Mouse (Mus musculus) megakaryocyte-erythroid progenitor cell, adult 5-6 weeks (primary cell): ENCODE measurements around the gene Dnajc14. TPM values are rescaled to one million over a fixed set of nuclear protein-coding genes. Genes with fewer than 3 reads are reported as not detected.

Experiments used
- ATAC-seq: replicated peaks from 2 replicates; pipeline ENCODE4 v1.8.0; 2016; ENCODE audit warnings: mild to moderate bottlenecking, inconsistent platforms; ENCODE audit not compliant: severe bottlenecking, poor library complexity, low FRiP score, low TSS enrichment
- total RNA-seq, 2 experiments: library from RNA; stranded (forward) in 1 of 2; stranded (reverse) in 1 of 2; fragments of 200-1000, 215-1000 nt in 1 of 2; fragments of >200 nt in 1 of 2; fragmentation: Nextera tagmentation in 1 of 2; gene quantifications; 2 replicates each; pipeline ENCODE4 v1.2.3; 2014 to 2017

Gene Dnajc14
- total RNA-seq (2014; fragmentation: Nextera tagmentation), result 18.6 and 21.5 TPM in 2 replicates
- total RNA-seq (2017), result 20.8 and 30.7 TPM in 2 replicates

DNA sequence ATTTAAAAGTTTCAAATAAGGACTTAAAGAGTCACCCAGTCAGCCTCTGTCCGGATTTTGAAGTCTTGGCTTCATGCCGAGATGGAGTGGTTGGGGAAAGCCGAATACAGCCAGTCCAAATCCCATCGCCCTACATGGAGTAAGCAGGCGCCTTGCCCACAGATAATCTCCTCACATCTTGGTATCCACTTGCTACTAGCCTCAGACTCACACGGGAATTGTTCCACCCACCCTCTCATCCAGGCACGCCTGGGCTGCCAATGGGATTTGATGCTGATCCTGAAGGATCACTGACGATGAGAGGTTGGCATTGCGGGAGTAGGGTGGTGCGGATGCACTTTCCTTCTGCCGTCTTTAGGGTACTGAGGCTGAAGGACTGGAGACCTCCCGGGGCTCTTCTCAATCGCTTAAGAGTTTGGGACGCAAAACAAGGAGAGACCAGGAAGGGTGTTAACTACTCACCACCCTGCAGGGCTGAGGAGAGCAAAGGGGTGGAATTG is at the start of gene Dnajc14:
Dnajc14 (plus strand) TSS at position 292 of the 500 bp plus-strand sequence.
- ATAC-seq, result no peak; the same call in 1 of the 2 replicates

- ATAC-seq, result no peak
Measured at GRCm38 (mm10) chr10:128772895-128773294, 31.0 kb upstream of the Dnajc14 start.

GRCm38 (mm10) chr10:128773685-128774084 is 30.2 kb upstream of the Dnajc14 start:
- peak; percentile 85 for ATAC-seq

- no peak for ATAC-seq
Measured at GRCm38 (mm10) chr10:128778441-128778840, 25.4 kb upstream of the Dnajc14 start.

DNA sequence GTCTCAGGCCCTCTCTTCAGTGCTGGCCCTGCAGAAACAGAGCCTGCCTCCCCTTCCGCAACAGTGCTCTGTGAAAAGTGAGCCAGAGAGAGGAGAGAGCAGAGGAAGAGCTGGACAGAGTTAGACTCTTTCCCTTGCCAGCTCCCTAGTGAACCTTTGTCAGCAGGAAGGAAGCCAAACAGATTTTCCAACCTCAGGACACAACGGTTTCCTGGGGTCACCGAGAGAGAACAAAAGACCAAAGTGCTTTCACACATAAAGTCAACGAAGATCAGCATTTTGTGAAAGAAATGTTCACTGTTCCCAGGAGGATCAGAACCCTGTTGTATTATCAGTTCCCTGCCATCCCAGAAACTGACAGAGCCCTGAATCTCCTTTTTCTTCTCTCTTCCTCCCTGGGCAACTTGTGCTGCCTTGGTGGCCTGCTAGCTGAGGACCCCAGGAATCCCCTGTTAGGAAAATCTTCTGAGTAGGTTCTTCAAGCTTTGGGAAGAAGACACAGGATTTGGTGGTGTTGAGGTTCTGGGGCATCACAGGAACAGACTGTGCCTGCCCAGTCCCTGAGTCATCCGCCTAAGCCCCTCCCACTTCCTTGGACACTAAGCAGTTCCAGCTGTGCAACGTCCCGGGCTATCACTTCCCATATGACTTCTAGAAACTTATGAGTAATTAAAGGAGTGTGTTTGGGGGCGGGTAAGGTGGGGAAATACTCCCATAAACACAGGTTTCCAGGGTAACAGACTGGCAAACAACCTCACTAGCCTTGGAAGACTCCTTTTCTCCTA is 24.7 kb upstream of the Dnajc14 start:
- peak; percentile 63 for ATAC-seq

DNA sequence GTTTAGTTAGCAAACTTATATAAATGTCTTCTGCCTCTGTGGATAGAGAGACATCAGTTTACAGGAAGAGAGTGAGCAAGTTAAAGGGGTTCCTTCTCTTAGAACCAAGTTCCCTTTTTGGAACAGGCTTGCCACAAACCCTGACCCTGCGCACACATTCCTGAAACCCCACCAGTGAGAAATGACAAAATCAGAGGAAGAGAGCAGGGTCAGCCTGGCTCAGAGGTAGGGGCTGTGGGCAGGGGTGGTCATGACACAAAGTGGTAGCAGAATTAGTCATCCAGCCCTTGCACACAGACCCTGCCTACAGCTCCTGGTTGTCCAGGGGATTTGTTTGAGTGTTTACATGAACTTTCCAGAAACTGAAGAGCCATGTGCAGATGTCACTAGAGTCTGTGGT is 23.7 kb upstream of the Dnajc14 start:
- ATAC-seq, result no peak

DNA sequence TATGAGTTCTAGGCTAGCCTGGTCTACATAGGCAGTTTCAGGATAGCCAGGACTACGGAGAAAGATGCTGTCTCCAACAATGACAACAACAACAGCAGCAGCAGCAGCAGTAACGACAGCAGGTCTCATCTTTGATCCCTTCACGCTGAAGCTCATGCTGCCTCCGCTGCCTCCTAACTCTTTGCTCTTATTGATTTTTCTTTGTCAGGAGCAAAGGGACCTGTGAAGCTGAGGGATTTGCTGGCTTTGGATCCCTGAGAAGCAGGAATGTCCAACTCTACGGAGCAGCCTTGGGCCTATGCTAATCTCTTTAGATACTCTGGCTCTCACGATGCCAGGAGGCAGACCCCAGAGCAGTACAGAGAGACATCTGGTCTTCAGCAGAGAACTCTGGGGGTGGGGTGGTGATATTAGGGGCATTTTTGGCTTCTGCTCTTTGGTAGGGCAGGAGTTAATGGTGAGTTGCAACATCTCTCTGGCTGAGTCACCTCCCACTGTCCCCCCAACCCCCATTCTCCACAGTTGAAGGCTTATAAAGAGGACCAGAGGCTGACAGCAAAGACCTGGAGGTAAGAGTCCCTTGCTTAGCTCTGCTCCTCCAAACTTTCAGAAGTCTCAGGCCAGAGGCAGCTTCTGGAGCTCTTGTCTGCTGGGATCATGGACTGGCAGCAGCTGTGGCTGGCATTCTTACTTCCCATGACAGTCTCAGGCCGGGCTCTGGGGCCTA is 13.3 kb upstream of the Dnajc14 start, which contains the start of gene Mmp19:
Mmp19 (plus strand) TSS at position 513 of the 727 bp plus-strand sequence.
- ATAC-seq, result no peak

GRCm38 (mm10) chr10:128792041-128792440 is 11.8 kb upstream of the Dnajc14 start:
- no peak for ATAC-seq

- no peak for ATAC-seq
Measured at GRCm38 (mm10) chr10:128793258-128793657, 10.6 kb upstream of the Dnajc14 start.

DNA sequence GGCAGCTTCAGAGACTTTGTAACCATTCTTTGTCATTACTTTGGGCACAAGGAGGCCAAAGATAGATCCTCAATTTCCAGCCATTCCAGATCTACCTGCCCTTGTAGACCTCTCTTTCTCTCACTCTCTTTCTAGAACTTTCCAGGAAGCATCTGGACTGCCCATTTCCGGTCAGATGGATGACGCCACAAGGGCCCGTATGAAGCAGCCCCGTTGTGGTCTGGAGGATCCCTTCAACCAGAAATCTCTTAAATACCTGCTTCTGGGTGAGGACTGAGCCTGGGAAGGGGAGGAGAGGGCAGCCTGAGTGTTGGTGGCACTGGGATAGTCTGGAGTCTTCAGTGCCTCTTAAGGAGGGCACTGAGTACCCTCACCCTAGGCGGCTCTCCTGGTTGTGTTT is 9.5 kb upstream of the Dnajc14 start:
- ATAC-seq, result no peak

- ATAC-seq, result no peak
Measured at GRCm38 (mm10) chr10:128795581-128795980, 8.3 kb upstream of the Dnajc14 start.

GRCm38 (mm10) chr10:128798676-128799075 is 5.2 kb upstream of the Dnajc14 start:
- ATAC-seq, result no peak

DNA sequence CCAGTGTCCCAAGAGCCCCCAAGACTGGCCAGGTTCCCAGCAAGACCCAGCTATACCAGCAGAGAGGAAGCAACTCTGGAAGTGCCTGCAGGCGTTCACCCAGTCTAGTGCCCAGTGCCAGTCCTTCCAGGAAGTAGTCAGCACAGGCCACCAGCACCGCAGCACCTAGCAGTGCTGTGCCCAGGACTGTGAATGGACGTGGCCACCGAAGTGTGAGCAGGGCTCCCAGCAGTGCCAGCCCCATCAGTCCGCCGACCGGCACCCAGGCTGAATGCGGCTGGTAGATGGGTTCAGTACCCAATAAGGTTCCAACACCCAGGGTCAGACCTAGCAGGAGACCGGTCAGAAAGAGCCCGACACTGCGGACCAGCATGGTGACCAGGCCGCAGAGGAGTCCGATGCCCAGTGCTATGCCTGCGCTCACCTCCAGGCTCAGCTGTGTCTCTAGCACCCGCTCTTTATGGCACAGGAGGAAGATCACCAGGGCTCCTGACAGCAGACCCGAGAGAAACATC is 1.8 kb upstream of the Dnajc14 start:
- ATAC-seq, result no peak

- no peak for ATAC-seq
Measured at GRCm38 (mm10) chr10:128802956-128803355, 906 bp upstream of the Dnajc14 start.

DNA sequence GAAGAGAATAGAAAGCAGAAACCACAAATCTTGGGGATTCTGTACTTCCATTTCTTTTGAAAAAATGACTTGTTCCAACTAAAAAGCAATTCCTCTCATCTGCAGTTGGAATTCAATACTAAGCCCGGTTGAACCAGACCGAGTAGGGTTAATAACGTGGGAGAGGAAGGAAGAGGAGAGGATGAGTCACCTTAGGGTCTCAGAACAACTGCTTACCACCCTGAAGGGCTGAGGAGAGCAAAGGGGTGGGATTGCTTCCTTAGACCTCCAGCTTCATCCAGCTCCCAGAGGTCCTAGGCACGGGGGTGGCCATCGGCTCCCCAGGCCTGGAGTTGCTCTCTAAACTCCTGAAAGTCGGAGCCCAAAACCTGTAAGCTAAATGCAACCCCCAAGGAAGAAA is 501 bp upstream of the Dnajc14 start:
- ATAC-seq, result no peak

DNA sequence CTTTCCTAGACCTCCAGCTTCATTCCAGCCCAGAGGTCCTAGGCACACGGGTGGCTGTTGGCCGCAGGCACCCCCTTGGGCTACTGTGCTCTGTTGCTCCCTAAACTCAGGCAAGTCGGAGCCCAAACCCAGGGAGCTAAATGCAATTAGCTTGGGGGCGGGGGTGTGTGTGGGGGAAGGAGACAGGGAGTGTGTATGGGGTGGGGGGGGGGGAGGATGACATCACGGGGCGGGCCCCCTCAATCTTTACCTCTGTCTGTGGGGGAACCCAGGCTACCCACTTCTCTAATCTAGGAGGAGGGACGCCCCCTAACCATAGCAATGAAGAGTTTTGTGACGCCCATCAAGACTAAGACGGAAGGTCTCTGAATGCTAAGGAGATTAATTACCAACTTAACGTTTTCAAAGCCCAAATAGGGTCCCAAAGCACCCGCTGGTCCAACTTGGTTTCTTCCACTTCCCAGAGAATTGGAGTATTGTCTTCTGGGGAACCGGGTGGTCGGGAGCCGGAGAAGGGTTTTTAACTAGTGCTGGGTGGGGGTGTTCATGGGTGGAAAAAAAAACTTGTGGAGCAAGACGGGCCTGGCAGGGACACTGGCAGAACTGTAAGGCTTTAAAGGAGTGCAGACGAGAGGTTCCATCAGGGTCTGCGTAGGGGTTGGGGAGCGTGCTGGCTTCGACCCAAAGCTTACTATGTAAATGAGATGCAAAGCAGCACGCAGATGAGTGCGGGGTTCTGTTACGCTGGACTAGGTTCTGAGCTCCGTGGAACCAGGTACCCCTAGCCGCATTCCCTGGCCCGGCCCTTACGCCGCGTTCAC is 619 bp downstream of the Dnajc14 start, which contains the start of gene Tmem198b:
Tmem198b (minus strand) TSS at position 100 of the 821 bp plus-strand sequence.
- peak; percentile 40 for ATAC-seq

- ATAC-seq, result peak; percentile 88
Measured at GRCm38 (mm10) chr10:128805092-128806000, 1.5 kb downstream of the Dnajc14 start.

GRCm38 (mm10) chr10:128806086-128806485 is 2.2 kb downstream of the Dnajc14 start:
- ATAC-seq, result no peak
